Mouse (Mus musculus) fibroblast of lung, adult 2 months (primary cell): ENCODE results near the gene Dpep2nb.
"Not testable (repeated sequence)": the region's sequence is repeated elsewhere in the genome, so short reads cannot be mapped to it uniquely, and the experiment has no call there.

Experiments used
- DNase-seq: peaks from one replicate; pipeline ENCODE4 v3.0.0-alpha.2; 2011; ENCODE audit warnings: low read depth

Dpep2nb gene

DNA sequence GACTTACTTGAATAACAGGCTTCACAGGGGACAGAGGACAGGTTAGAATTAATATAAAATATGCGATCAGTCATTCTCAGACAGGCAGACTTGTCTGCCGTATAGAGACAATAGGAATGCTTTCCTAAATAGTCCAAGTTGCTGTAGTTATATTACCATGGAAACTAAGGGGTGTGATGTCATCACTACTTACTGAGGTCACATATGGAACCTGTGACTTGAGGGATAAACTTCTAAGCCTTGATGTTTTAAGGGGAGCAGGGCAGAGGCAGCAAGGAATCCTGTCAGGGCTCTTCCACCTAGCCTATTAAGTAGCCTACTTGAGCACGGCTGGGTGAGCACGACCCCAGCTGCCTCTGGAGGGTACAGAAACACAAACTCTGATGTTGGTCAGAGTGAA is at the start of gene Dpep2nb:
Dpep2nb (minus strand) TSS at position 101 of the 400 bp plus-strand sequence.
- DNase-seq, result no peak

DNA sequence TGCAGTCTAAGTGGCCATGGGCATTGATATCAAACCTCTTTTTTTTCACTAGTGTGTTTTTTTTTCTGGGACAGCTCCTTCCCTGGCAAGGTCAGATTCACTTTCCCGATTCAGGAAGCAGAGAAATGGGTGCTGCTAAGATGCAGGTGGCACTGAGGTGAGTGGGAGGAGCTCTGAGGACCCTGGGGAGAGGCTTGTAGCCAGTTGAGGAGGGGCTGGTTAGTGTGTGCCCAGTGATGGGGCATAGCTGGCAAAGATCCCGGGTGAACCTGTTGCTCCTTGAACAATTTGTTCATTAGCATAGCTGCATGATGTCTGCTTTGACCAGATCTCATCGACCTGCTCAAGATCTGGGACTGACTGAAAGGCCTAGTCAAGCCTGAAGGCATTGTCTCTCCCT is 49.3 kb upstream of the Dpep2nb start:
- DNase-seq, result no peak

DNA sequence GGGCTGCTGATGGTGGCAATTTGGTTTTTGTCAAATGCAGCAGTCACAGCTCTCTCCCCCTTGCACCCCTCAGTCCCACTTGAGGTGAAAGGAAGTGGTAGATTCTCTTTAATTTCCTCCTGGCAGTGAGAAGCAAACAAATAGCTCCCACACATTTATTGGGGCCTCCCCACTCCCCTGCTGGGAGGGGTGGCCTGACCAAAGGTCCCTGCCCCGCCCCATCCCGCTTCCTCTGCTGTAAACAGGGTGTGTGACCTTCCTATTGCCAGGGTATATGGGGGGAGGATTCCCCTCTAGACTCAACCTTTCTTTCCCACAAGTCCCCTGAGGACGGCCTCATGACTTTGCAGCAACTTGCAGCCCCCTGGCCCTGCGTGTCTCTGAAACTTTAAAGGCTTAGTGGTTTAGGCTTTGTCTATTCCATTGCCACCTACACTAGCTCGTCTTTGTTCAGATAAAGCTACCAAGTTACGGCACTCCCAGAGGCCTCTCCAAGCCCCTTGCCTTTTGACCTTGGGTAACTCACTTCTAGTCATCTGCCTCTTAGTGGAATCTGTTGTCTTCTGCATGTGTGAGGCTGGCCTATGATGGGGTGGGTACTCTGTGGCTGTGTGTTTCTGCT is 48.5 kb upstream of the Dpep2nb start:
- no peak for DNase-seq

DNA sequence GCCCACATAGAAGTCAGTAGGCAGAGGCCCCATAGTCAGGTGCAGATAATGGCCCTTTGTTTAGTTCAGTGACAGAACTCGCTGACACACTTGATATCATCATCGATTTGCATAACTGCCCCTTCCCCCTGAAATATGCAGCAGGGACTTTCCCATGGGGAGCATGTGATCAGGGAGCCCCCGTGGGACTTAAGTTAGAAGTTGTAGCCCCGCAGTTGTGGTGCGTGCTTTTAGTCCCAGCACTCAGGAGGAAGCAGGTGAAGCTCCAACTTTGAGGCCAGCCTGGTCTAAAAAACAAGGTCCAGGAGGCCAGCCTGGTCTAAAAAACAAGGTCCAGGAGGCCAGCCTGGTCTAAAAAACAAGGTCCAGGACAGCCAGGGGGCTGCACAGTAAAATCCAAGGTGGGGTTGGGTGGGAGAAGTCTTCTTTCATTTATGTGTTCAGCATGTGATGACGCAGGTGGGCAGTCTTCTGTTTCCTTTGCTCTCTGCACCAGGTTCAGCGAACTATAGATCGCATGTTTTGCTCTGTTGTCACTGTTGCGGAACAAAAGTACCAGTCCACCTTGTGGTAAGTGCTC is 46.8 kb upstream of the Dpep2nb start:
- DNase-seq, result no peak

- DNase-seq, result no peak
Observed at GRCm38 (mm10) chr8:106051068-106051467, 45.3 kb upstream of the Dpep2nb start.

- DNase-seq, result no peak
Observed at GRCm38 (mm10) chr8:106049840-106050239, 44.1 kb upstream of the Dpep2nb start.

DNA sequence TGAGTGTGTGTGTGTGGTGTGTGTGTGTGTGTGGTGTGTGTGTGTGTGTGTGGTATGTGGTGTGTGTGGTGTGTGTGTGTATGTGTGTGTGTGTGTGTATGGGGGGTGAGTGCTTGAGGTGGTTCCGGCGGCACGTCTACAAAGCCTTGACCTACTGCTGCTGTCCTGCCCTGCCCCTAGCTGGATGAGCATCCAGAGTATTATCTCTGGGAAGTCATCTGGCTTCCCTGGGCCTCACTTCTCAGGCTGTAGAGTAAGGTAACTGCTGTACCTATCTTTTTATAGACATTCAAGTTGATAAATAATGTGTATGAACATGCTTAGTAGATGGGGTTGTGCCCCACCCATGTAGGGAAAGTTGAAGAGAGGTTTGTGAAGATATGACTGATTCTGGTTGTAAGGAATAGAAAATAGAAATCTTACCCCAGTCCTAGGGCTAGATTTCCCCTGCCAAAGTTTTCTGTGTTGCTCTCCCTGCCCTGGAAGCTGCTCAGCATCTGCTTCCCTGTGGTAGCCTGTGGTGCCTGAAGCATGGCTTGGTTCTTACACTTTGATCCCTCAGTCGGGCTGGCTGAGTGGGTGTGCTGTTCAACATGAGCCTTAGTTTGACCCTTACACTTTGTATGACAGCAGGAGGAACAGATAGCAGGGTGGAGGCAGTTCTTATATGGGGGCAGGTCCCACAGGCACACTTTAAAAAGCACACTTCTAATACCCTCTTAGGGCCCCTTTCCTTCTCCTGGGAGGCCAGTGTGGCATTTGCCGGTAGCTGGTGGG is 42.3 kb upstream of the Dpep2nb start:
- no peak for DNase-seq

GRCm38 (mm10) chr8:106046872-106047559 is 41.2 kb upstream of the Dpep2nb start:
- no peak for DNase-seq

DNA sequence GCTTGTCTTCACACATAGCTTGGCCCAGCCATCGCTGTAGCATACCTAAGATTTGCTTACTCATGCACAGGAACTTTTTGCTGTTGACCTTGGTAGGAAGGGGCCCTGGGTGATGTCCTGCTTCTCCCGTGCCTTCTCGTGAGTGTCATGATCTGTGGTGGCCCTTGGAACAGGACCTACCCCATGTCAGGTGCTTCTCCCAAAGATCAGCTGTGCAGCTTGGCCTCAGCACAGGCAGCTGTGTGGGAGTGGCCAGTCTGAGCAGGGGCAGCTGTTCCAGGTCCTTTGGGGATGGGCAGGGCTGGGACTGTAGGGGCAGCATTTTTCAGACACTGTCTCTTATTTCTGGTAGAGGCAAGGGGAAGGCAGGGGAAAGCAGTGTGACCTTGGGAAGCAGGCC is 38.4 kb upstream of the Dpep2nb start:
- DNase-seq, result no peak

GRCm38 (mm10) chr8:106043055-106043454 is 37.3 kb upstream of the Dpep2nb start:
- DNase-seq, result no peak

DNA sequence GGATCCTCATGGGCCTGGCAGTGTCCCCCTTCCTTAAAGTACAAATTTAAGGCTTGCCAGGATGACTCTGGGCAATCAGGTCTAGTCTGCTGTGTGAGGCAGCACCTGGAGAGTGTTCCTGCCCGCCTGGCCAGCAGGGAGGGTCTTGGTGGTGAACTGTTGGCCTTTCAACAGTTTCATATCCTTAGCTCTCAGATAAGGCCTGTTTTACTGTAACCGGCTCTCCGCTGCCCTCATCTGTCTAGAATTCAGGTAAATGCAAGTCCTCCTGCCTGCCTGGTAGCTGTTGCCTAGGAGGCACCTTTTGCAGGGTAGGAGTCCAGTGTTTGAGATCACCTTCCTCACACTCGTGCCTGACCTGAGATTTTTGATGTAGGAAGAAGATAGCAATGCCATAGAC is 34.4 kb upstream of the Dpep2nb start:
- no peak for DNase-seq

DNA sequence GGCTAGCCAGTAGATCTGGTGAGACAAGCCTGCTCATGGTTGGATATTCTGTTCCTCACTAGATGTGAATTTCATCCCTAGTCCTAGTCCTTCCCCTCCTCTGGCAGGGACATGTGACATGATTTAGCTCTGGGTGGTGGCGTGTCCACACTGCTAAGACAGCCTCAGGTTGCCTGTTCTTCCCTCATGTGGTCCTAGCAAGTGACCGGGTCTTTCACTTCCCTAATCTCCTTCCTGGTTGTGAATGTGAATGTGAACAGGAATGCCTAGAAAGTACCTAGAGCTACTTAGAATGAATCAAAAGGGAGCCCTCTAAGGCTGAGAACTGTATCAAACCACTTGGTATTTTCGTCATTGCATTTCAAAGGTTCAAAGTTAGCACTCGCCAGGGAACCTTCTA is 33.8 kb upstream of the Dpep2nb start:
- no peak for DNase-seq

DNA sequence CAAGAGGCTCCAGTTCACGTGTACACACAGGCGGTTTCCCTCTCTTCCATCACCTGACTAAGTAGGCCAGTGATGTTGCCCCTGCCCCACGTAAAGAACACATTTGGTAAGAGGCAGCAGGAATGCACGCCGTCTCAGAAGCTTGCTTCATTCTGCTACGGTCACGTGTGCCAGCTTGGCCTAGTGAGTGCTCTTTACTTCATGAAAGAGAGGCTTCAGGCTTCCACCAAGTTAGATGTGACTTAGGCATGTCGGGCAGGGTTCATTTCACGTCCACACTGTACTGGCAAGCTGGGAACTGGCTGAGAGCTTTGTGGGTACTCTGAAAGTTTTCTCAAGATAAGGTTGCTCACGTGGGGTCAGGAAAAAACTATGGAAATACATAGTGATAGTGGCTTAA is 32.9 kb upstream of the Dpep2nb start:
- no peak for DNase-seq

DNA sequence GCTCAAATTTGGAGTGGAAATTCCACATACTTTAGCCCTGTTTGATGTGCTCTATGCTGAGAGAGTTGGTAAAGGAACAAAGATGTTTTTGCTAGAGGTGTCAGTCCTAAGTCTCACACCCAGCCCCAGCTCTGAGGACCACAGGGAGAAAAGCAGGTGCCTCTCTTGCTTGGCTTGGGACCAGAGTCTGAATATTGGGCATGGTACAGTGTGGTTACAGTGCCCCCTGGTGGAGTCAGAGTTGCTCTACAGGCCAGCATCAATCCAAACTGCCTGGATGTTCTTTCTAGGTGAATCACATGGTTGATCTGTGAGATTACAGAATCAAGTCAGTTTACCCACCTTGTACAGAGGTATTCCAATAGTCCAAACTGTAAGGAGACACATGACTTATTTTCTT is 16.7 kb upstream of the Dpep2nb start:
- DNase-seq, result peak; percentile 28

- no peak for DNase-seq
Observed at GRCm38 (mm10) chr8:106018039-106018438, 12.3 kb upstream of the Dpep2nb start.

- DNase-seq, result no peak
Observed at GRCm38 (mm10) chr8:106017130-106017529, 11.4 kb upstream of the Dpep2nb start.

- no peak for DNase-seq
Observed at GRCm38 (mm10) chr8:106016284-106016683, 10.5 kb upstream of the Dpep2nb start.

- not testable (repeated sequence) for DNase-seq
Observed at GRCm38 (mm10) chr8:106012203-106012602, 6.4 kb upstream of the Dpep2nb start.

GRCm38 (mm10) chr8:106011643-106011986 is 5.8 kb upstream of the Dpep2nb start, which contains the start of gene Ddx28:
Gene Ddx28 (minus strand): TSS chr8:106011882.
- peak; percentile 7 for DNase-seq

- peak; percentile 70 for DNase-seq
Observed at GRCm38 (mm10) chr8:106010748-106011642, 5.2 kb upstream of the Dpep2nb start.

DNA sequence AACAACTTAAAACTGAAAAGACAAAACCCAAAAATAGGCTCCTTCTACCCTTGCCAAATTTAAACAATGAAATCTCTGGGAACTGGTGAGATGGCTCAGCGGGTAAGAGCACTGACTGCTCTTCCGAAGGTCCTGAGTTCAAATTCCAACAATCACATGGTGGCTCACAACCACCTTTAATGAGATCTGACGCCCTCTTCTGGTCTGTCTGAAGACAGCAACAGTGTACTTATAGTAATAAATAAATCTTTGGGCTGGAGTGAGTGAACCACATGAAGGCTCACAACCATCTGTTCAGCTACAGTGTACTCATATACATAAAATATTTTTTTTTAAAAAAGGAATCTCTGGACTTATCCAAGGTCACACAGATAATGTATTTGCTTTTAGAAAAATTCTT is 2.1 kb upstream of the Dpep2nb start:
- DNase-seq, result not testable (repeated sequence)

DNA sequence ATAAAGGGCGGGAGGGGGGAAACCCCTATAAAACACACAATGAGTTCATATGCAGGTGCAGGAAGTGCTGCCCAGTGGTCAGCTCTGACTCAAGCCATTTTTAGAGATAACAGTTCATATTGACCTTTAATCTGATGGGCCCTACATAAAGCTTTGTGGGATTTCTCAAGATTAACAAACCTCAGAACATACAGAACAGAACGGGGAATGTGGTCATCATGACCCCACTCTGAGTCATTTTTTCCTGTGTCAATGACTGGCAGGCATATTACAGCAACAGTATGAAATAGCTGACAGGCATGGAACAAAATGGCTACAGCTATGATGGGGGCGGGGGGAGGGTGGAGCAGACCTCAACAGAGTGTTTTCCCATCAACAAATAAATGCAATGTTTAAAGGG is 1.4 kb upstream of the Dpep2nb start:
- peak; percentile 20 for DNase-seq
